ENCODE assay signal across 1 mouse cellular context in the genomic region with DNA sequence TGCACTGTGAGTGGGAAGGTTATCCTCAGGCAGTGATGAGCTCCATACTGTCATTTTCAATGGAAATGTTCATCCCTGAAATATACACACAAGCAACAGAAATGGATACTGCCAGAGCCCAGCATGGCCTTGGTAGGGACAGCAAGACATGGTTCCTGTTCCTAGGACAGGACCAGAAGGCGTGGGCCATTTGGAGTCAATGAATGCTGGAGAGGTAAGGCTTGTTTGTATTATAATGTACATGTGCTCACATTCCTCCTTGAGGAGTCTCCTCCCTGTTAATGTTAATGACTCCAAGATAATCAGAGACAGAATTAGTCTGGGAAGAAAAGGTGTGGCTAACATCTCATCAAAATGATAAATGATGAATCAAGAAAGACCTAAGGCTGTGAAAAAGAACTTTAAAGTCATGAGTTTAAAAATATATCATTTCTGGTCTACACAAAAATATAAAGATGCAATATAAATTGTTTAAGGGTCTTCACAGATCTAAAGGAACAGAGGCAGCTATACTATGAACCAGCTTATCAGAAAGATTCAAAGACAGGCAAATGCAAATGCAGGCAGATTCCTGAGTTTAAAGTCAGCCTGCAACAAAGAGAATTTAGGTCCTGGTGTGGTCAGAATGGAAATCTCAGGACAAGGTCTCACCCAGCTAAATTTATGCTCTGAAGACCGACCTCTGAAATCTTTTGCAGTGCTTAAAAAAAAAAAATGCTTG. TPM values are rescaled to one million over a fixed set of nuclear protein-coding genes. Genes with fewer than 3 reads are reported as not detected.
"Had no signal": no experiment of that assay in that cellular context is flagged by ENCODE, and none has a peak within 500 bp of the region (broad histone marks: within the 10 kb centered on the region; RNA-seq: fewer than 3 reads in every experiment).

No protein-coding gene starts in this region.

RNA-seq across cellular contexts. Expression of a gene that starts 51.6 kb away (rescaled TPM):
- polyA plus RNA-seq: small intestine, adult 2 months had no signal
